Mouse (Mus musculus) liver, embryonic 18 days (tissue): ENCODE measurements around the gene Coa7. TPM values are rescaled to one million over a fixed set of nuclear protein-coding genes. Genes with fewer than 3 reads are reported as not detected.

ENCODE experiments used
- polyA plus RNA-seq: library from polyadenylated mRNA; depleted of rRNA; stranded (reverse); fragments of >200 nt; gene quantifications from 2 replicates; pipeline ENCODE4 v1.2.3, GENCODE M21; 2012; rRNA removed

The Coa7 gene
- polyA plus RNA-seq = 16.3 and 22.9 TPM in 2 replicates

DNA sequence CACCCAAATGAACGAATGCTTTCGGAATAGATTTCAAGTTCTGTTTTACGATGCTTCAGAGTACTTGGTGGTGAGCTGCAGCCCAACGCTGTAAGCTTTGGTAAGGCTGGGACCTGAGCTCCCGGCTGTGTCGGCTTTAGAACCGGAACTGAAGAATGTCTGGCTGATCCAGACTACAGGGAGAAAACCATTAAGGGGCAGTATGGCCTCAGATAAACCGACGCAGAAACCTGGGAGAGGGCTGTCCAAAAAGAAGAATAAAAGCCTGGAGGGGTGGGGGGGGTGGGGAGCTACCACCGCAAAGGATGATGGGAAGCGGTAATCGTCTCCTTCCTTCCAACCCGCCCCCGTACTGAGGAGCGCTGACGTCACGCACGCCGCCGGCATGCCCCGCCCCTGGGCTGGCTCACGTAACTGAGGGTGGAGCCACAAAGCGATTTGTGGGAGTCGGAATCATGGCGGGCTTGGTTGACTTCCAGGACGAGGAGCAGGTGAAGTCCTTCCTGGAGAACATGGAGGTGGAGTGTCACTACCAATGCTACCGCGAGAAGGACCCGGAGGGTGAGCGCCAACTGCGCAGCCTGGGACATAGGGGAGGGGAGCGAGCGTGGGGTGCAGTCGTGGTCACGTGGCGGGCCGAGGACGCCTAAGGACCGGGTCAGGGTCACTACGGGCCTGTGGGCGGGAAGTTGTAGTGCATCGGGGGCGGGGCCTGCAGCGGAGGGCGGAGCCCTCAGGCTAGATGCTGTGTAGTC, at the start of gene Coa7:
Gene Coa7 (plus strand): TSS at position 411 of the 755 bp plus-strand sequence.

DNA sequence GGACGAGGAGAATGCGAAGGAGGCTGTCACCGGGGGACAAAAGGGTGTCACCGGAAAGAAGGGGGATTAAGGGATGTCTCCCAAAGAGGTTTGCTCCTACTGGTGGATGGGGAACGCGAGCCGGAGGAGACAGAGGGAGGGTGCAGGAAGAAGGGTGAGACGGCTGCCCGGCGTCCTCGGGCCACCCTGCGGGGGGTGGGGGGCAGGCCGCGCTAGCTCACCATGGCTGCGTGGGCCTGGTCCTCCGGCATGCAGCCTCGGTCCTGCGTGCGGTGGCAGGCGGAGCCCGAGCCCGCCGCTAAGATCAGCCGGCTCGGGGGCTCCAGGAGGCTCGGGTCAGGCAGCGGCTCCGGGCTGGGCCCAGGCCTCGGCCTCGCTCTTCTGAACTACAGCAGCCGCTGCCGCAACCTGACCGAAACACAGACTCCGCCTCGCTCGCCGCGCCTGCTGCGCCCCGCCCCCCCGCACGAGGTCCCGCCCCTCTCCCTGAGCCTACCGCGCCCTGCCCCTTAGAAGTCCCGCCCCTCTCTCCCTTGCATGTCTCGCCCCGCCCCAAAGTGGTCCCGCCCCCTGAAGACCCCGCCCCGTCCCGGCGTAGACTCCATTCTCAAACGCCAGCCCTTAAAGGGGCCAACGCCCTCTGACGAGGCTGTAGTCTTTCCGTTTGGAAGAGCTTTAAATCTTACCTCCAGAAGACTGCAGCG, 27.1 kb upstream of the Coa7 start, which contains the start of gene Zyg11b:
Gene Zyg11b (minus strand): TSS at position 427 of the 704 bp plus-strand sequence.

GRCm38 (mm10) chr4:108383183-108383714, 55.3 kb downstream of the Coa7 start, which contains the start of gene Shisal2a:
Gene Shisal2a, minus strand, starts transcription at chr4:108383349.

Other genes starting within 250 kb of the Coa7 start
- gene Podn, start 231.7 kb upstream of the Coa7 start, polyA plus RNA-seq = 0.72 and 0.89 TPM in 2 replicates
- gene Scp2, start 183.1 kb upstream of the Coa7 start, polyA plus RNA-seq = 717 and 827 TPM in 2 replicates
- gene Echdc2, start 162.7 kb upstream of the Coa7 start, polyA plus RNA-seq = 105 and 120 TPM in 2 replicates
- gene Zyg11a, start 110.1 kb upstream of the Coa7 start, polyA plus RNA-seq = 0.96 and 1.3 TPM in 2 replicates
- gene Zyg11b, start 27.0 kb upstream of the Coa7 start, polyA plus RNA-seq = 3.4 and 4.0 TPM in 2 replicates
- gene Shisal2a, start 55.2 kb downstream of the Coa7 start, polyA plus RNA-seq = 1.3 and 3.0 TPM in 2 replicates
- 11.9 and 14.0 TPM in 2 replicates for gene Gpx7, start 78.8 kb downstream of the Coa7 start, polyA plus RNA-seq
- gene Tut4, start 131.3 kb downstream of the Coa7 start, polyA plus RNA-seq = 41.4 and 57.2 TPM in 2 replicates